In genomic region chr10:68167118-68167517, GRCm38 (mm10) we compare ENCODE assay signal across 13 mouse cellular contexts.
A peak's percentile ranks its signal among the peaks of the same experiment; 100 is the strongest.
DNase-seq lines count a peak whose midpoint lies in the region; ATAC-seq lines count a peak whose summit lies in the region.
"Had no signal": no experiment of that assay in that cellular context is flagged by ENCODE, and none has a peak within 500 bp of the region (broad histone marks: within the 10 kb centered on the region; RNA-seq: fewer than 3 reads in every experiment).

No protein-coding gene starts in this region.

- H3K4me1 ChIP-seq in heart, embryonic 14.5 days (ENCODE audit: control insufficient read depth in 2 of 2, insufficient read depth in 2 of 2, low read length in 2 of 2), result peaks cover 21 to 58% of the 10 kb centered on the region in 2 experiments
- H3K4me1 ChIP-seq in neural tube, embryonic 13.5 days (replicated peaks), result peaks cover 40% of the 10 kb centered on the region
- H3K4me1 ChIP-seq in limb, embryonic 10.5 days, result peaks cover 55% of the 10 kb centered on the region

- no peak for ATAC-seq in heart, embryonic 14.5 days (ENCODE audit: insufficient number of reproducible peaks, insufficient read depth, low FRiP score, low read depth)
- no peak for ATAC-seq in neural tube, embryonic 13.5 days (ENCODE audit: low read depth)
- ATAC-seq: forebrain, embryonic 13.5 days had no signal

- no peak overlapping the region for H3K4me2 ChIP-seq in heart, embryonic 14.5 days (ENCODE audit: low read length)
- H3K4me2 ChIP-seq in neural tube, embryonic 13.5 days, result no peak overlapping the region
- H3K4me2 ChIP-seq: forebrain, embryonic 13.5 days had no signal

- no peak overlapping the region for H3K4me3 ChIP-seq in heart, embryonic 14.5 days (ENCODE audit: control insufficient read depth in 1 of 2, insufficient read depth in 1 of 2, low read depth in 1 of 2, low read length in 2 of 2)
- H3K4me3 ChIP-seq in neural tube, embryonic 13.5 days, result no peak overlapping the region
- H3K4me3 ChIP-seq in limb, embryonic 10.5 days, result no peak overlapping the region
- H3K4me3 ChIP-seq: forebrain, embryonic 13.5 days; megakaryocyte, embryonic 14.5 days had no signal

- no peaks in the 10 kb centered on the region for H3K36me3 ChIP-seq in heart, embryonic 14.5 days (ENCODE audit: control insufficient read depth, insufficient read depth, low read length)
- H3K36me3 ChIP-seq in neural tube, embryonic 13.5 days, result no peaks in the 10 kb centered on the region
- no peaks in the 10 kb centered on the region for H3K36me3 ChIP-seq in limb, embryonic 10.5 days

- no peaks in the 10 kb centered on the region for H3K9me3 ChIP-seq in heart, embryonic 14.5 days (ENCODE audit: control insufficient read depth, low read length)
- no peaks in the 10 kb centered on the region for H3K9me3 ChIP-seq in neural tube, embryonic 13.5 days
- no peaks in the 10 kb centered on the region for H3K9me3 ChIP-seq in limb, embryonic 10.5 days (replicated peaks)
- H3K9me3 ChIP-seq: forebrain, embryonic 13.5 days; megakaryocyte, embryonic 14.5 days had no signal

- H3K9ac ChIP-seq in heart, embryonic 14.5 days (ENCODE audit: low read length), result no peak overlapping the region
- H3K9ac ChIP-seq in neural tube, embryonic 13.5 days, result no peak overlapping the region
- H3K9ac ChIP-seq: forebrain, embryonic 13.5 days had no signal

- DNase-seq in heart, postnatal 4 days, result no peak
- DNase-seq in neural tube, embryonic 10.5 days (ENCODE audit: extremely low spot score, low spot score), result no peak
- no peak for DNase-seq in limb, embryonic 10.5 days (ENCODE audit: low spot score)
- no peak for DNase-seq in cerebellum, postnatal 36 days
- DNase-seq in layer of hippocampus, postnatal 25 days (ENCODE audit: extremely low spot score in 1 of 2, low spot score in 1 of 2), result no peak
- DNase-seq: adrenal gland, adult 2 months; kidney, postnatal 25 days; lung, adult 18-20 months had no signal

- 53% methylated on average over 4 of the region's 4 CpGs for WGBS in heart, embryonic 14.5 days
- WGBS in neural tube, embryonic 13.5 days, result 70% methylated on average over 4 of the region's 4 CpGs
- 68% methylated on average over 4 of the region's 4 CpGs for WGBS in limb, embryonic 10.5 days

- H3K27ac ChIP-seq in heart, embryonic 14.5 days (replicated peaks in 1 of 2; ENCODE audit: control insufficient read depth in 1 of 2, insufficient read depth in 1 of 2, low read depth in 2 of 2, low read length in 2 of 2), result peak overlapping the region; percentile 86 to 92
- H3K27ac ChIP-seq in neural tube, embryonic 13.5 days (replicated peaks), result peak overlapping the region; percentile 23; the same call in 1 of the 2 replicates
- peak overlapping the region; percentile 56; the same call in 1 of the 2 replicates for H3K27ac ChIP-seq in limb, embryonic 10.5 days
- H3K27ac ChIP-seq: forebrain, embryonic 13.5 days had no signal

- no peaks in the 10 kb centered on the region for H3K27me3 ChIP-seq in heart, embryonic 14.5 days (ENCODE audit: control insufficient read depth, insufficient read depth, low read length)
- no peaks in the 10 kb centered on the region for H3K27me3 ChIP-seq in neural tube, embryonic 13.5 days
- no peaks in the 10 kb centered on the region for H3K27me3 ChIP-seq in limb, embryonic 10.5 days (ENCODE audit: low read depth, poor library complexity, severe bottlenecking)
- H3K27me3 ChIP-seq: forebrain, embryonic 13.5 days; megakaryocyte, embryonic 14.5 days; Patski had no signal

Comparison
In these comparisons a context has a peak if more than half of its experiments do, and no peak if none do; other contexts are left out.
1. H3K27ac ChIP-seq: peak in every context shown above with its lines; median percentile 89 in heart, embryonic 14.5 days; 56 in limb, embryonic 10.5 days; 23 in neural tube, embryonic 13.5 days.